Mouse (Mus musculus) spleen, postnatal 14 days (tissue): ENCODE measurements around the gene Cdc25b.

Experiments
- DNase-seq, 2 experiments: peaks; one replicate each; pipeline ENCODE4 v3.0.0; 2021 to 2022; ENCODE audit warnings: low spot score in 2 of 2

Gene Cdc25b

DNA sequence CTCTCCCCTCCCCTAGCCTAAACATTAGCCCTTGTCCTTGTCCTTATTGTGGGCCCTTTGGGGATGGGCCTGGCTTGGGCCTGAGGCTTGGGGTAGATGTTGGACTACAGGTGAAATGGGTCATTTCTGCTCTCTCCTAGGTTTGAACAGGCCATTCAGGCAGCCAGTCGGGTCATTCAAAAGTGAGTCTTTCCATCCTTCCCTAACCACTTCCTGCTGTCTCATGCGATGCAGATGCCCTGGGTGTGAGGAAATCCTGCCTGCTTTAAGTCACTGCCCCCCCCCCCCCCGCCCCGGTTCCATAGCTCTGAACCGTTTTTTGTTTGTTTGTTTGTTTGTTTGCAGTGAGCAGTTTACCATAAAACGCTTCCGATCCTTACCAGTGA is 4.2 kb downstream of the Cdc25b start:
- no peak for DNase-seq

DNA sequence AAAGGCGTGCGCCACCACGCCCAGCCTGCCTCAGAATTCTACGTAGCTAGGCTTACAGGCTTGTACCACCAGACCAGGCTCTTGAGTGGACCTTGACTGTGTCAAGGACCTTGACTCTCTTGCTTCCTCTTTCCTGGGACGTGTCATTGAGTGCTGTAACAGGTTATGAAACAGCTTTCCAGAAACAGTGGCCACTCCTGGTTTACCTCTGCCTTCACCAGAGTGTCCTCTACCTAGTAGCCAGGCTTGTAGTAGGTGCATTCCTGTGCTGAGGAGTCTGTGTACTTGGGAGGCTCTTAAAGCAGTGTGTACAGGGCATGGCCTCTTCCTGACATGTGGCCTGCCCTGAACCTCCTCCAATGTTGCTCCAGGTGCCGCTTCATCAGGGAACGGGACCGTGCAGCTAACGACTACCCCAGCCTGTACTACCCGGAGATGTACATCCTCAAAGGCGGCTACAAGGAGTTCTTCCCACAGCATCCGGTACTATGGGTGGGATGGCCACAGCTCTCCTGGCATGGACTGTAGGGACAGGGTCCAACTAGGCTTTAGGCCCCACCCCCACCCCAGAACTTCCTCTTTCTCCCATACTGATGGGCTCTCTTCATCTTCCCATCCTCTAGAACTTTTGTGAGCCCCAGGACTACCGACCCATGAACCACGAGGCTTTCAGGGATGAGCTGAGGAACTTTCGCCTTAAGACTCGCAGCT is 10.0 kb downstream of the Cdc25b start:
- DNase-seq = no peak

DNA sequence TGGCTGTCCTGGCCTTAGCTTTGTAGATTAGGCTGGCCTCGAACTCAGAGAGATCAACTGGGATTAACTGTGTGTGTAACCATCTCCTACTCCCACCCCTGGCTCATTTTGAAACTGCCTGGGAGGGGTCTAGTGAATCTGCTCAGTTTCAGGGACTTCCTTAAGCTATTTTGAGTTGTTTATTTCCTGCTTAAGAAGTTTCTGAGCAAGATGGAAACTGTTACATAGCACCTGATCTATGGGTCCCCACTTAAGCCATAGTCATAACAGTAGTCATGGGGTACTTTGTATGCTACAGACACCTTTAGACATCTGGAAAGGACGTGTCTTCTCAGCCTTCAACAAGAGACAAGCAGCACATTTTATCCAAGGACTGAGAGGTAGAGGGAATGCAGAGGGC is 14.0 kb downstream of the Cdc25b start:
- no peak for DNase-seq

DNA sequence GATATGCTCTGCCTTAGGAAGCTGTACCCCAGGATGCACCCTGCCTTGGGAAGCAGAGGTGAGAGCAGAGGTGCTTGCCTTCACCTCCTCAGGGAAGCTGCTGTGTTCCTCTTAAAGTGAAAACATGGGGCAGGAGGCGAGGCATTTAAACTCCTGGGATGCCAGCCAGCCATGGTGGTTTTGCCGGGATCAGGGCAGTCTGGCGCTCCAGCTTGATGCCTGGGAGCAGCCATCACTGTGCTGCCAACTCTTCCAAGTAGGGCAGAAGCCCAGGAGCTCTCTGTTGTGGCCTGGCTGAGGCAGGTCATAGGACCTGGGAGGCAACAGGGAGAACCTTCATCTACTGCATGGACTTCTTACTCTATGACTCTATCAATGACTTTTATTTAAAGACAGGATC is 14.5 kb downstream of the Cdc25b start:
- no peak for DNase-seq

DNA sequence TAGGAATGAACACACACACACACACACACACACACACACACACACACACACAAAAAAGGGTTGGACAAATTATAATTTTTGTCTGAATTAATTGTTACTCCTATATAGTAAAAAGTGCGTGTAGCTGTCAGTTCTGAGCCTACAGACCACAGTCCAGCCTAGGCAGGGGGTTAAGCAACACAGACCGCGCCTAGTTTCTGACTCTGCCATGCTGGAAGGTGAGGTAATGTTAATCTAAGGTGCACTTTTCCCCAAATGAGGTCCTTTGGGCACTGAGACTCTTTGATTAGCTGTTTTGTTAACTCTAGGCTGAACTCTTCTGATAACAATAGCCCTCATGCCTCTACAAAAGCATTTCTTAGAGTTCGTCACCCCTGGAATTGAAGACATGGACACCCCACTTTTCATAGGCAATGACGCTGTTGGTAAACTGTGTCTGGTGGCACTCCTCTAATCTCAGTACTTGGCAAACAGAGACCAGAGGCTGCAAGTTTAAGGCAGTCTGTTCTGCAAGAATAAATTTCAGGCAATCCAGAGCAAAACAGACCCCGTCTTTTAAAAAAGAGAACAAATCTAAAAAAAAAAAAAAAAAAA is 17.2 kb downstream of the Cdc25b start:
- DNase-seq = no peak

DNA sequence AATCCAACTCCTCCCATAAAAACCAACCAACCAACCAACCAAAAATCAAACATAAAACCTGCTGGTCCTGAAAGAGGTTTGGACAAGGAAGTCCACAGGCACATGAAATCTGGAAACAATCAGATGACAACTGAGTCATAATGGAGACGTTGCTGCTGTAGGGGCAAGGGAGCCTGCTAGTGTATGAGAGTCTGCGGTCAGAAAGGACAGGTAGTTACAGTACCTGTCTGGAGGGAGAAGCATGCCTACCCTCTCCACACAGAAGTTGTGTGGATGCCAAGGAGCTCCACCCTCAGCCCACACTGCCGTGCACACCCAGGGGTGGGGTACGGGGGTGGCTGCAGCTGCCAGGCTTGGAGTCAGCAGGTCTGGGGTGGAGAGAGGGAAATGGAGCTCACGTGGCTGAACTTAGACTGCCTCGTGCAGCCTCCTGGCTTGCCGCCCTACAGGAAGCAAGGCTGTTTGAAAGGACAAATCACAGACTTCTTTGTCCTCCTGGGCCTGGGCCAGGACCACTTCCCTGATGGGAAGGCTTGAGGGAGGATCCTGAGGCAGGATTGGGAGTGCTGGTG is 17.7 kb downstream of the Cdc25b start:
- peak in 1 of 2 experiments; percentile 44 for DNase-seq

DNA sequence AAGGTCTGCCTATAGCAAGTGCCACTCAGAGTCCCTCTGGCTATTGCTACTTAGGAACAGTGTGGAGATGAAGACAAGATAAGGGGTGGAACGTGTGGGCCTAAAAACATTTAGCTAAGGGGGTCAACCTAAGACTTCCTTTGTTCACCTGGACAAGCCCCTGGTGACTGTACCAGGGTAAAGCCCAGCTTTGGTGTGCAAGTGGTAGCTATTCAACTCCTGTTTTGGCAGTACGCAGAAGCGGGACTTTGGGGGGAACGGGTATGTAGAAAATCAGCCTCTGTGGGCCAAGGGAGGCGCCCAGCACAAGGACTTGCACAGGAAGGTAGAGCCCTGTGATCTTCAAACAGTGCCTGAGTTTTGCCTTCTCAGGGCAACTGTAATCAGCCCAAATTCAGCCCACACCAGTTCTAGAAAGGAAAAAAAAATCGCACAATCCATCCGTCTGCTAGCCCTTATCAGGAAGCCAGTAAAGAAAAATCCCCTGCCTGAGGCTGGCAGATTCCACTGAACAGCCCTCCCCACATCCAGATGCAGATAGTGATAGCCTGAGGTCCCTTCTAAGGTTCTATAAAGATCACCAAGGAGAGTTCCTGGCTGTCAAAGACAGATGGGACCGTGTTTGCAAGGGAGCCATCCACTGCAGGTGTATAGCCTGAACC is 18.9 kb downstream of the Cdc25b start:
- no peak for DNase-seq

DNA sequence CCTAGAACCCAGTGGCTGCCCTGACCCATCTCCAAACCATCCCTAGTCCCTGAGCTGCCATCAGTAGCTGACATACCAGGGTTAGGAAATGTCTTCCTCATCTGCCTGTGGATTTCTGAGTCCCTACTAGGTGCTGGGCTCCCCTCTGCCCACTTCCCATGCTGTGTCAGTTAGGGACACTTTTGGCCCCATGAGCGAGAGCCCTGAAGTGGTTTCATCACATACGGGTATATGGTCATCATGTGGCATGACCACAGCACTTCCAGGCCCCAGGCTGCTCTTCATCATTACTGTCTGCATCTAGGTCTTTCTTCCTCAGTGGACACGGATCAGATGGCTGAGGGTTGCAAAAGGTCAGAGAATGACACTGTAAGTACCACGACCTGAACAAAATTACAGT is 20.0 kb downstream of the Cdc25b start, which contains the start of gene Ap5s1:
TSS of gene Ap5s1 (plus strand) at position 301 of the 400 bp plus-strand sequence.
- DNase-seq = no peak

DNA sequence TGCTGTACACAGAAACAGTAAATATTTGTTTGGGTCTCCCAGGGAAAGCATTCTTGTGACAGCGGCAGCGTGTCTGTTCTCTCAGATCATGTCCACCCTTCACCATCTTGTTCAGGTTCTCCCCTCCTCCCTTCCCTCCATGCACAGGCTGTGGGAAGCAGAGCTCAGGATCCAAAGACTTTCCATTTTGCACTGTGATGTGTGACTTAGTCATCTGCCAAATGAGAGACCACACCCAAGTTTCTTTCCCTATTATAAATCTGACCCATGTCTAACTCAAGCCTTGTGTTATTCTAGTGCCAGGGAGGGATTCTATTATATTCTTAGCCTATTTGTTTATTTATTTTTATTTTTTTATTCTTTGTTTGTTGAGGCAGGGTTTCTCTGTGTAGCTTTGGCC is 21.6 kb downstream of the Cdc25b start:
- no peak for DNase-seq

DNA sequence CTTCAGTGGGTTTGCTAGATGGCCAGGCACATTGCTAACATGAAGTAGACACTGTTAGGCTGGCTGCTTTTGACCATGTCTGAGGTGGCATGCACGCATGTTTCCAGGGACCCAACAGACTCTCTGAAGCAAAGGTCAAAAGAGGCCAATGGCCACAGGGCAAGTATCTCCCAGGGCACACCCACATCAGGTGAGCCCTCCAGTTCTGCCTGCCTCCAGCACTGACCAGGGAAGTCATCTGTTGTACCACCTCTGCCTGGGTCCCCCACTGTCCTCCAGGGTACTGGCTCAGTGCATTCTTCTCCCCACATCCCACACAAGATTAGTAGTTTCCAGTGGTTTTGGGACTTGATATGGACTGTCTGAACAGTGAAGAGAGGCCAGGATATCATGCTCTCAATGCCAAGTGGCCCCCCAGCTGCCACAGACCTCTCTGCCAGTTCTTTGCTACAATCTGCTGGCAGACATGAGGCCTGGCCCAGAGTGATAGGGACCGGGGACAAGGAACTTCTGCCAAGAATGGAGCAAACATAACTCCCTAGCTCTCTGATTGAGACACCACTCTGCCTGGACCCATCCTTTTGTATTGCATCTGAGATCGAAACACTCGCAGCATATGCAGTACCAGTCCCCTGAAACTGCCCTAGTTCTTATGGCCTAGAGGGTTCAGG is 22.5 kb downstream of the Cdc25b start:
- DNase-seq = no peak

DNA sequence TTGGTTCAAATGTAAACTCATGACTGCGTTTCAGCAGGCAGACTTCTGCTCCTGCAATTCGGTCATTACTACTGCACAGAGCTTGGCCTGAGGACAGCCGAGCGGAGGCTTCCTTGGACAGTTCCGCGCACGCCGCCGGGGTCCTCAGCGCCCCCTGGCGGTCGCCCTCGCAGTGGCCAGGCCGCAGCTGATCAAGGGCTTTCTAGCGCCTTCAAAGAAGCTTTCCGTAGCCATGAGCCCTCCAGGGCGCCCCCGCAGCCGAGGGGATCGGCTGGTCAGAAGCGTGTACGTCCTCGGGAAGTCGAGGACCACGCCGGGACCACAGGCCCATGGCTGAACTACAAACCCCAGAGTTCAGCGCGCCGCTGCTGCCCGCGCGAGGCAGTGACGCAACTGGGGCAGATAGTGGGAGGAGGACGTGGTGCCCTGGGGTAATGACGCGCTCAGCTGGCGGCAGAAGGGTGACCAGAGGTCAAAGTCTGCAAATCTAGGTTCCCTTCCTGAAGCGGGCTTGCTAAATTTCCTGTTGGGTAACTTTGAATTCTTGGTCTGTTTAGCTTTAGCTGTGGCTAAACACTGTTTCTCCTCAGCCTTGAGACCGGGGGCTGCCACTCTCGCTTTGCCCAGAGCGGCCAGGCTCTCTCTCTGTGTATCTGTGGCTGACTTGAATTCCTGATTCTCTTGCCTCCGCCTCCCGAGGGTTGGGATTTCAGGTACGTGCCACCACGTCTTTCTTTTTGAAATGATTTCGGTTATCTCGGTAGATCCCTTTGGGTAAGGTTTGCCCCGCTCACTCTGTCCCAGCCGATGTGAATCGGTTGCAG is 23.4 kb downstream of the Cdc25b start:
- DNase-seq = peak; percentile 85 to 94

DNA sequence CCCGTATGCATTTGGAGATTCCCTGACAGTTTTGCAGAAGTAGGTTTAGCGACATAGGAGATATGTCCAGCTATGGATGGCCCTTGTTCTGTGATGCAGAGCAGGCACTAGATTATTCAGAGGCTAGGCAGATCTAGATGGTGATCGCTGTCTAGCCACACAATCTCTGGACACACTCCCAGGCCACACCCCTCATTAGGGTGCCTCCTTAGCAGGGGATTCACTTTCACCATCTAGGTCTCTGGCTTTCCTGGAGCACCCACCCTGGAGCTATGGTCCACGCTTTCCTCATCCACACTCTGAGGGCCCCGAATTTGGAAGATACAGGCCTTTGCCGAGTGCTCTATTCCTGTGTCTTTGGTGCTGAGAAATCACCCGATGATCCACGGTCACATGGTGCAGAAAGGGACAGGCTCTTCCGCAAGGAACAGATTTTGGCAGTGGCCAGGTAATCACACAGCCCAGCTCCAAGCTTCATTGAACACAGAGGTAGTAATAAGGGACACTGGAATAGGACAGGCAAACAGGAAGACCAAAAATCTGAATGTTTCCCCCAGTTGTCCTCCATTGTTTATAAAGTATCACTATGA is 24.4 kb downstream of the Cdc25b start:
- DNase-seq = no peak

DNA sequence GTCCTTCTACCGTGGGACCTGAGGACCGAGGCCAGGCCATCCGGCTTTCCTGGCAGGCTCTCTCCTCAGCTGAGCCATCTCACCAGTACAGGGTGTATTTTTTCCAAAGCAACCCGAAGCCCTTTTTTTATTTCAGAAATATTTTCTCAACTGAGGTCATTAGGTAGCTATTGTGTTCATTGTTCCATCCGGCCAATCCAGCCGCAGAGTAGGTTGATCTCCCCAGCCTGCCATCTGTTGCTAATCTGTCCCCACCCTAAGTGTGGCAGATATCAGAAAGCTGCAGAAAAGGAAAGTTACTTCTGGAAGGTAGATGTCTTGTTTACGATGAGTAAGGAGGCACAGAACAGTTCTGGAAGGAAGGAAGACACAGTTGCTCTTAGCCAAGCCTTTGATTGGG is 27.0 kb downstream of the Cdc25b start:
- no peak for DNase-seq

DNA sequence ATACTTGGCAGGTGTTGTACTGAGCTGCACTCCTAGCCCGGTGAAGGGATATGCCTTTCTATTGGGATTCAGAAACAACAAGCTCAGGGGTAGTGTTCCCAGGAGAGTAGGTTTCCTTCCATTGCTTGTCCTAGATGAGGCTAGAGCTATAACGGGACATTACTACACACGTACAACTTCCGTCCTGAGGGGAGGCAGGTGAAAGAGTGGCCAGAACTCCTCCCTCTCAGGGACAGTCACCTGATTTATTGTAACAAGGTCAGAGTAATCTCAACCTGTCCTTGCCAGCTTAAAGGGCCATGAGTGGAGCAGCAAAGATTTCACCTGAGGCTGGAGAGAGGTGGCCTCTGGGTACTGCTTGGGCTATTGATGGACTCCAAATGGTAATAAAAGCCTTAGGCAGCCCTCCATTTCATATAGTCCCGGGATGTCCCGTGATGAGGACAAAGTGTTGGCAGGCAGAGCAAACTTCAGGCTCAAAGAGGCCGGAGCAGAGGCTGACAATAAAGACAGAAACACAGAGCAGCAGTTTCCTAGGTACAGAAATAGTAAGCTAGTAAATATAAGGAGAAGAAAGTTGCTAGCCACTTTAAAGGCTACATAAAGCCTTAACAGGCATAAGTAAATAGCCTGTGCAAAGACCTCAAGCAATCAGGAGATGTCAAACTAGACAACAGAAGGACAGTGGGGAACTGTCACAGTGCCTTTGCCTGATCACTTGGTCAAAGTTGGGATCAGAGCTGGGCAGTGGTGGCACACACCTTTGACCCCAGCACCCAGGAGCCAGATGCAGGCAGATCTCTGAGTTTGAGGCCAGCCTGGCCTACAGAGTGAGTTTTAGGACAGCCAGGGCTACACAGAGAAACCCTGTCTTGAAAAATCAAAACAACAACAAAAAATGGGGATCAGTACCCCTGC is 29.5 kb downstream of the Cdc25b start:
- no peak for DNase-seq

DNA sequence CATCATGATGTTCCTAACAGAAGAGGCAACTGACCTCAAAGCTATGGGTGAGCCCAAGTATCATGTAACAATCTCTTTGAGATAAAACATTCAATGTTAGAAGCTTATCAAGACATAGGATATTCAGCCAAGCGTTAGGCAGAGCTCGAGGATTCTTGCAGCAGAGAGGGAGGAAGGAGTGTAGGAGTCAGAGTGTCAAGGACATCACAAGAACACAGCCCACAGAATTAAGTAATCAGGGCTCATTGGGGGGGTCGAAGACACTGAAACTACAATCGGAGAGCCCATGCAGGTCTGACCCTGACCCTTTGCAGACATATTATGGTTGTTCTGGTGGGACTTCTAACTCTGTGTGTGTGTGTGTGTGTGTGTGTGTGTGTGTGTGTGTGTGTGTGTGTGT is 33.3 kb downstream of the Cdc25b start:
- DNase-seq = no peak

DNA sequence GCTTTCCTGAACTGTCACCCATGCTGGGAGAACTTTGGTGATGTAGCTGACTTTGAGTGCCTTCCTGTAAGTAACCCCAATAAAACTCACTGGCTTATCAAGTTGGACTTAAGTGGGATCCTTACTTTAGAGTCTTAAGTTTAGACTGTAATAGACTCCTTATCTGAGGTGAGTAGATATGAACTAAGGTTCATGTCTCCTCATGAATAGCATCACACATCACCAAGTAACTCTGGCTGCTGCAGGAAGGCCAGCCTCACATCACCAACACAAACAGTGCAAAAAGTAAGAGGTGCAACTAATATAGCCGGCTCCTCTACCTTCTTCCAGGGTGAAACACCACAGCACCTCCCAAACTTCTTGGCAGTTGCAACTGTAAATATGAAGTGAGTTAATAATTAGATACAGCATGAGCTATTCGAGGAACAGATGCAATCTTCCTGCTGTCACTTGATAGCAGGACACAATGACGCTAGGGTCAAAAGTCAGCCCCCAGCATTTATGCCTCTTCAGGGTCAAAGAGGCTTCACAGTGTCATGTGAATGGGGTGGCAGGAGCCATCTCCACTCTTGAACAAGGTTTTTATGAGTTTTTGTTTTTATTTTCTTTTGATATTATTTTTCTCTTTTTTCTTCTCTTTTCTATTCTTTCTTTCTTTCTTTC is 35.2 kb downstream of the Cdc25b start:
- no peak for DNase-seq

DNA sequence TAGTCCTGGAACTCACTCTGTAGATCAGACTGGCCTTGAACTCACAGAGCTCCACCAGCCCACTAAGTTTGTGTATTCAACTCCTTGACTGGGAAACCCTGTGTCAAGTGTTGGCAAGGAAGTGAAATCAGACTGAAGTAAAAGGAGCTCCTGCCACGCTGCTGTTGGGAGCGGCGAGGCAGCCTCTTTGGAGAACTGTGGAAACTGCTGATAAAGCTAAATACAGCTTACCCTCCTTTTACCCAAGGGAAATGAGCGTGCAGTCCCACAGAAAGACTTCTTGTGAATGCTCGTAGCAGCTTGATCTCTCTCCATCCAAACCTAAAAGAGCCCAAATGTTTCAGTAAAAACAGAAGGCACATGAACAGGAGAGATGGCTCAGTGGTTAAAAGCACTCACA is 35.8 kb downstream of the Cdc25b start:
- DNase-seq = no peak

DNA sequence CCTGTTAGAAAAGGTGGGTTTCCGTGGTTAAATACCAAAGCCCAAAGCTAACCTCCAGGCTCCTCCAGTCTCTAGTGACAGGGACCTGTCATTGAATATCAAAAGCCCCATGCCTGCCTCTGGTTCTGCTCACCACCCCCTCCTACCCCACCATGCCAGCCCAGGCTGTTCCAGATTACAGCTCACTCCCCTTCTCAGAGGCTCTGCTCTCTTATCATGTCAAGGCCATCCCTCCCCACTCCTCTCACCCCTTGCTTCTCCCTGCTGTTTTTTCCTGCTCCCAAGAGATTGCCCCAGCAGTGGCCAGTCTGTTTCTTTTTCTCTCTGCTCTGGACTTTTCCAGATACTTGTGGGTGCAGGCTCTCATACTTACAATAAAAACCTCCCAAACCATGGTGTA is 36.8 kb downstream of the Cdc25b start:
- DNase-seq = no peak

DNA sequence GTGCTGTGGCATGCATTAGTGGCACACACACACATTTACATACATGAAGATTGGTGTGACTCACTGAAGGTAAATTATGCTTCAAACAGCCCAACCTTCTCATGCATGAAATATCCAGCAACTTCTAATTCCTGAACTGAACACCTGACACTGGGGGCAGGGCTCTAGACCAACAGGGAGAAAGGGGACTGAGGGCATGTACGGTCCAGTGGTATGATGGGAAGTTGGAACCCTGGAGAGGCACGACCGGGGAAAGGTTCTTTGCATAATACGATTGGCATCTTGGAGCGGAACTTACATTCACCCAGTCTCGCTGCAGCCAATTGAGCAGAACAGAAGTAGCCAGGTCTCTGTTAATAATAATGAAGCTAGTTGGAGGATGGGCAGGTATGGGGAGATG is 38.4 kb downstream of the Cdc25b start:
- no peak for DNase-seq
